Mouse (Mus musculus): ENCODE measurements around the gene Atg16l2. TPM values are rescaled to one million over a fixed set of nuclear protein-coding genes. Genes with fewer than 3 reads are reported as not detected.

The Atg16l2 gene
- polyA plus RNA-seq, 1 experiment, result 12.5 TPM

- DNase-seq (ENCODE audit: low read depth), result no peak
Measured at GRCm38 (mm10) chr7:101321218-101321827, 19.3 kb upstream of the Atg16l2 start.

GRCm38 (mm10) chr7:101320399-101321217 lies 18.6 kb upstream of the Atg16l2 start:
- DNase-seq (ENCODE audit: low read depth), result no peak

GRCm38 (mm10) chr7:101319796-101320195 lies 17.7 kb upstream of the Atg16l2 start:
- no peak for DNase-seq (ENCODE audit: low read depth)

- no peak for DNase-seq (ENCODE audit: low read depth)
Measured at GRCm38 (mm10) chr7:101318848-101319247, 16.8 kb upstream of the Atg16l2 start.

- DNase-seq (ENCODE audit: low read depth), result no peak
Measured at GRCm38 (mm10) chr7:101317014-101317413, 15.0 kb upstream of the Atg16l2 start, which contains the start of gene Stard10. TSS of gene Stard10 (plus strand) at chr7:101317086.

GRCm38 (mm10) chr7:101316591-101317001 lies 14.5 kb upstream of the Atg16l2 start:
- no peak for DNase-seq (ENCODE audit: low read depth)

GRCm38 (mm10) chr7:101315699-101316098 lies 13.6 kb upstream of the Atg16l2 start:
- DNase-seq (ENCODE audit: low read depth), result no peak

GRCm38 (mm10) chr7:101314396-101314795 lies 12.3 kb upstream of the Atg16l2 start:
- DNase-seq (ENCODE audit: low read depth), result no peak

GRCm38 (mm10) chr7:101313033-101313432 lies 11.0 kb upstream of the Atg16l2 start:
- no peak for DNase-seq (ENCODE audit: low read depth)

GRCm38 (mm10) chr7:101311061-101311460 lies 9.0 kb upstream of the Atg16l2 start:
- DNase-seq (ENCODE audit: low read depth), result no peak

- DNase-seq (ENCODE audit: low read depth), result peak; percentile 75
Measured at GRCm38 (mm10) chr7:101310327-101311028, 8.4 kb upstream of the Atg16l2 start.

- no peak for DNase-seq (ENCODE audit: low read depth)
Measured at GRCm38 (mm10) chr7:101309985-101310326, 7.9 kb upstream of the Atg16l2 start.

GRCm38 (mm10) chr7:101306841-101307240 lies 4.8 kb upstream of the Atg16l2 start:
- no peak for DNase-seq (ENCODE audit: low read depth)

- no peak for DNase-seq (ENCODE audit: low read depth)
Measured at GRCm38 (mm10) chr7:101302691-101303090, 640 bp upstream of the Atg16l2 start.

- no peak for DNase-seq (ENCODE audit: low read depth)
Measured at GRCm38 (mm10) chr7:101301361-101301880, 630 bp downstream of the Atg16l2 start.

GRCm38 (mm10) chr7:101298375-101298774 lies 3.7 kb downstream of the Atg16l2 start:
- DNase-seq (ENCODE audit: low read depth), result no peak

GRCm38 (mm10) chr7:101297023-101297405 lies 5.0 kb downstream of the Atg16l2 start:
- DNase-seq (ENCODE audit: low read depth), result no peak

GRCm38 (mm10) chr7:101296252-101297022 lies 5.6 kb downstream of the Atg16l2 start:
- no peak for DNase-seq (ENCODE audit: low read depth)

GRCm38 (mm10) chr7:101295438-101295837 lies 6.6 kb downstream of the Atg16l2 start:
- no peak for DNase-seq (ENCODE audit: low read depth)

GRCm38 (mm10) chr7:101293611-101294010 lies 8.4 kb downstream of the Atg16l2 start:
- no peak for DNase-seq (ENCODE audit: low read depth)

GRCm38 (mm10) chr7:101293138-101293537 lies 8.9 kb downstream of the Atg16l2 start:
- DNase-seq (ENCODE audit: low read depth), result no peak

- DNase-seq (ENCODE audit: low read depth), result no peak
Measured at GRCm38 (mm10) chr7:101292696-101293095, 9.4 kb downstream of the Atg16l2 start.

Data from gonadal fat pad, adult 2 months (tissue).